In the genomic region with DNA sequence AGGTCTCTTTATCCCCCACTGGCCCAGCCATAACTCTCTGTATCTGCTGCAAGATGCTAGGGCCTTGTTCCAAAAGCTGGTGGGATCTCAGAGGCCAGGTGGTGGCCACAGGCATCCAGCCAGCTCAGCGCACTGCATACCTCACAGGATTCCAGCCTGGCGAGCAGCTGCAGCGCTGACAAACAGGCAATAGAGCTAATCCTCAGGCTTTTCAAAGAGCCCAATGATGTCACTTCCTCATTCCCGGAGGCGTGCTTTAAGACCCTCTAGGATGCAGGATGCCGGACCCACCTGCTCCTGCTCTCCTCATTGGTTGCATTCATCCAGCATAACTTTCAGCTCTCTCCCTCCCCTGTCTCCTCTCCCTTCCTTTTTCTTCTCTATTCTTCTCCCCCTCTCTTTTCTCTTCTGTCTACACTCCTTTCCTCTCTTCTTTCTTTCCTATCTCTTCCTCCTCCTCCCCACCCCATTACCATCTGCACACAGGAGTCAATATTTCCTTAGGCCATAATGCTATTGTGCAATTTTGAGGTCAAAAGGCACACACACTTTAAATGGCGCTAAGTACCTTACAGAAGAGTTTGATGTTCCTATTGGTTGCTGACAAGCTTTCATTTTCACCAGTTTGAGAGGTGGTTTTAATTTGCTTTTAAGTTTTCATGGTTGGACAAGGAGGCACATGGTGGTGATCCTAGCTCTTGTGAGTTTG, we compare ENCODE assay signal across 8 mouse cellular contexts. TPM values are rescaled to one million over a fixed set of nuclear protein-coding genes. Genes with fewer than 3 reads are reported as not detected.
DNase-seq lines count a peak whose midpoint lies in the region; ATAC-seq lines count a peak whose summit lies in the region.
"Had no signal": no experiment of that assay in that cellular context is flagged by ENCODE, and none has a peak within 500 bp of the region (broad histone marks: within the 10 kb centered on the region; RNA-seq: fewer than 3 reads in every experiment).

No protein-coding gene starts in this region.

- H3K27ac ChIP-seq in embryonic facial prominence, embryonic 11.5 days (replicated peaks; ENCODE audit: low read depth, low read length) = no peak overlapping the region
- peak overlapping the region; percentile 72; the same call in 1 of the 2 replicates for H3K27ac ChIP-seq in limb, embryonic 13.5 days

- H3K9me3 ChIP-seq in embryonic facial prominence, embryonic 11.5 days (replicated peaks; ENCODE audit: control insufficient read depth, low read length) = no peaks in the 10 kb centered on the region
- no peaks in the 10 kb centered on the region for H3K9me3 ChIP-seq in limb, embryonic 13.5 days

- H3K9ac ChIP-seq in embryonic facial prominence, embryonic 11.5 days (replicated peaks; ENCODE audit: low read length) = no peak overlapping the region
- no peak overlapping the region for H3K9ac ChIP-seq in limb, embryonic 13.5 days

- no peak overlapping the region for H3K4me2 ChIP-seq in embryonic facial prominence, embryonic 11.5 days (ENCODE audit: low read depth, low read length)
- peak overlapping the region; percentile 19 for H3K4me2 ChIP-seq in limb, embryonic 13.5 days (replicated peaks)

- no peak overlapping the region for H3K4me3 ChIP-seq in embryonic facial prominence, embryonic 11.5 days (ENCODE audit: low read depth, low read length)
- H3K4me3 ChIP-seq in limb, embryonic 13.5 days = no peak overlapping the region

- 0 out of 2 replicates have a peak, but pooled peaks have one; percentile 73 for ATAC-seq in embryonic facial prominence, embryonic 11.5 days (replicated peaks; ENCODE audit: insufficient number of reproducible peaks, low FRiP score, low TSS enrichment, low read depth)
- peak; percentile 89 for ATAC-seq in limb, embryonic 13.5 days (ENCODE audit: low FRiP score, low read depth)
- no peak for ATAC-seq in inflammation-experienced regulatory T-cells, adult 6 months

- no peaks in the 10 kb centered on the region for H3K36me3 ChIP-seq in embryonic facial prominence, embryonic 11.5 days (replicated peaks; ENCODE audit: control insufficient read depth, insufficient read depth, low read depth, low read length)
- H3K36me3 ChIP-seq in limb, embryonic 13.5 days = no peaks in the 10 kb centered on the region

- no peaks in the 10 kb centered on the region for H3K27me3 ChIP-seq in embryonic facial prominence, embryonic 11.5 days (ENCODE audit: control insufficient read depth, insufficient read depth, low read length)
- H3K27me3 ChIP-seq in limb, embryonic 13.5 days = no peaks in the 10 kb centered on the region

- DNase-seq in 3T3-L1 (ENCODE audit: low read depth, low spot score) = peak; percentile 68
- peak; percentile 40 for DNase-seq in CD4-positive helper T cell, adult 2 months (ENCODE audit: low read depth, low spot score)
- peak; percentile 68 for DNase-seq in embryonic facial prominence, embryonic 11.5 days (ENCODE audit: low spot score)
- no peak for DNase-seq in urinary bladder, postnatal 14 days (ENCODE audit: low spot score)
- DNase-seq in spleen, postnatal 36 days (ENCODE audit: low spot score in 2 of 2) = no peak
- DNase-seq: lung, postnatal 14 days had no signal

- 32% methylated on average over 7 of the region's 7 CpGs for WGBS in embryonic facial prominence, embryonic 11.5 days
- WGBS in limb, embryonic 13.5 days = 18% methylated on average over 7 of the region's 7 CpGs

- H3K4me1 ChIP-seq in embryonic facial prominence, embryonic 11.5 days (ENCODE audit: control insufficient read depth, insufficient read depth, low read length) = no peaks in the 10 kb centered on the region
- H3K4me1 ChIP-seq in limb, embryonic 13.5 days = peaks cover 35% of the 10 kb centered on the region

RNA-seq across cellular contexts. Expression of gene Tmsb10, which starts 30.6 kb away (rescaled TPM):
- polyA plus RNA-seq in embryonic facial prominence, embryonic 11.5 days (2014; fragmentation: Nextera tagmentation; extraction: Ambion mirVana) = 3,323 and 3,355 TPM in 2 replicates
- polyA plus RNA-seq in limb, embryonic 13.5 days (2015; fragmentation: Nextera tagmentation; extraction: Ambion mirVana) = 2,406 and 2,417 TPM in 2 replicates
- polyA plus RNA-seq in inflammation-experienced regulatory T-cells, adult 6 months (2017; shearing (Covaris generic)) = 1,000 to 10,000 TPM; 4,108 to 4,357 (median 4,244) TPM

Comparison
In these comparisons a context has a peak if more than half of its experiments do, and no peak if none do; other contexts are left out.
1. DNase-seq: peak in 3T3-L1 (single experiment), CD4-positive helper T cell, adult 2 months (single experiment) and embryonic facial prominence, embryonic 11.5 days (single experiment); none in urinary bladder, postnatal 14 days (single experiment) and spleen, postnatal 36 days (0 of 2).